Mouse (Mus musculus) gastrocnemius, adult 8-10 months (tissue): ENCODE results near the gene Zfp64. TPM values are rescaled to one million over a fixed set of nuclear protein-coding genes. Genes with fewer than 3 reads are reported as not detected.

Experiments used
- DNase-seq, 2 experiments: peaks; one replicate each; pipeline ENCODE4 v3.0.0; 2022; ENCODE audit warnings: low spot score in 2 of 2
- total RNA-seq, 4 experiments: library from RNA; stranded (reverse); gene quantifications; 2 replicates each; pipeline ENCODE4 v1.2.4; 2022

Gene Zfp64
- total RNA-seq, 4 experiments from 2014 or later: 6.8 to 10.1 (median 7.4) TPM

GRCm38 (mm10) chr2:168954376-168954775, 1.0 kb downstream of the Zfp64 start:
- DNase-seq: no peak

GRCm38 (mm10) chr2:168948506-168948905, 6.9 kb downstream of the Zfp64 start:
- DNase-seq: no peak

- no peak for DNase-seq
Measured at GRCm38 (mm10) chr2:168947663-168948062, 7.7 kb downstream of the Zfp64 start.

- no peak for DNase-seq
Measured at GRCm38 (mm10) chr2:168944011-168944410, 11.4 kb downstream of the Zfp64 start.

GRCm38 (mm10) chr2:168939941-168940340, 15.4 kb downstream of the Zfp64 start:
- no peak for DNase-seq

GRCm38 (mm10) chr2:168939261-168939933, 16.0 kb downstream of the Zfp64 start:
- no peak for DNase-seq

- DNase-seq: no peak
Measured at GRCm38 (mm10) chr2:168936896-168937295, 18.5 kb downstream of the Zfp64 start.

GRCm38 (mm10) chr2:168935165-168935564, 20.2 kb downstream of the Zfp64 start:
- no peak for DNase-seq

- DNase-seq: no peak
Measured at GRCm38 (mm10) chr2:168931686-168932085, 23.7 kb downstream of the Zfp64 start.

- peak; percentile 15 to 27 for DNase-seq
Measured at GRCm38 (mm10) chr2:168929691-168930090, 25.7 kb downstream of the Zfp64 start.

- no peak for DNase-seq
Measured at GRCm38 (mm10) chr2:168927401-168927800, 28.0 kb downstream of the Zfp64 start.

GRCm38 (mm10) chr2:168926257-168926810, 29.1 kb downstream of the Zfp64 start:
- DNase-seq: no peak

- DNase-seq: no peak
Measured at GRCm38 (mm10) chr2:168923706-168924105, 31.7 kb downstream of the Zfp64 start.

GRCm38 (mm10) chr2:168922466-168922865, 32.9 kb downstream of the Zfp64 start:
- no peak for DNase-seq

GRCm38 (mm10) chr2:168920007-168920406, 35.4 kb downstream of the Zfp64 start:
- DNase-seq: no peak

GRCm38 (mm10) chr2:168912901-168913721, 42.3 kb downstream of the Zfp64 start:
- no peak for DNase-seq

GRCm38 (mm10) chr2:168912051-168912891, 43.1 kb downstream of the Zfp64 start:
- DNase-seq: no peak

- DNase-seq: no peak
Measured at GRCm38 (mm10) chr2:168911527-168911926, 43.9 kb downstream of the Zfp64 start.

GRCm38 (mm10) chr2:168906022-168906421, 49.4 kb downstream of the Zfp64 start:
- DNase-seq: no peak

- no peak for DNase-seq
Measured at GRCm38 (mm10) chr2:168904846-168905245, 50.5 kb downstream of the Zfp64 start.

- no peak for DNase-seq
Measured at GRCm38 (mm10) chr2:168904188-168904587, 51.2 kb downstream of the Zfp64 start.
